Mouse (Mus musculus) adrenal gland, adult 8-10 months (tissue): ENCODE results near the gene Hmgb3. TPM values are rescaled to one million over a fixed set of nuclear protein-coding genes. Genes with fewer than 3 reads are reported as not detected.
"Not testable (repeated sequence)": the region's sequence is repeated elsewhere in the genome, so short reads cannot be mapped to it uniquely, and the experiment has no call there.

Experiments
- DNase-seq: peaks from one replicate; pipeline ENCODE4 v3.0.0; 2022
- total RNA-seq, 4 experiments: library from RNA; stranded (reverse); gene quantifications; 2 replicates each; pipeline ENCODE4 v1.2.4; 2022

Gene Hmgb3
- total RNA-seq = 100 to 1,000 TPM; 168 to 275 (median 198) TPM

GRCm38 (mm10) chrX:71555415-71556114, at the start of gene Hmgb3:
TSS of gene Hmgb3 (plus strand) at chrX:71555918.
- DNase-seq = peak; percentile 83

GRCm38 (mm10) chrX:71506591-71506990, 49.1 kb upstream of the Hmgb3 start:
- not testable (repeated sequence) for DNase-seq

GRCm38 (mm10) chrX:71519252-71519651, 36.5 kb upstream of the Hmgb3 start:
- DNase-seq = no peak

GRCm38 (mm10) chrX:71522889-71523288, 32.8 kb upstream of the Hmgb3 start:
- DNase-seq = no peak

GRCm38 (mm10) chrX:71524310-71524709, 31.4 kb upstream of the Hmgb3 start:
- no peak for DNase-seq

GRCm38 (mm10) chrX:71525593-71526299, 30.0 kb upstream of the Hmgb3 start:
- DNase-seq = no peak

- peak; percentile 80 for DNase-seq
These were observed 28.3 kb upstream of the Hmgb3 start for GRCm38 (mm10) chrX:71527461-71527860.

- DNase-seq = no peak
These were observed 27.6 kb upstream of the Hmgb3 start for GRCm38 (mm10) chrX:71528150-71528549.

- DNase-seq = peak; percentile 28
These were observed 27.1 kb upstream of the Hmgb3 start for GRCm38 (mm10) chrX:71528646-71529045.

- DNase-seq = no peak
These were observed 23.1 kb upstream of the Hmgb3 start for GRCm38 (mm10) chrX:71532635-71533034.

- no peak for DNase-seq
These were observed 21.6 kb upstream of the Hmgb3 start for GRCm38 (mm10) chrX:71534102-71534501.

GRCm38 (mm10) chrX:71537791-71538190, 17.9 kb upstream of the Hmgb3 start:
- peak; percentile 33 for DNase-seq

- peak; percentile 30 for DNase-seq
These were observed 14.8 kb upstream of the Hmgb3 start for GRCm38 (mm10) chrX:71540821-71541510.

- DNase-seq = no peak
These were observed 11.0 kb upstream of the Hmgb3 start for GRCm38 (mm10) chrX:71544731-71545130.

GRCm38 (mm10) chrX:71545163-71545562, 10.6 kb upstream of the Hmgb3 start:
- DNase-seq = no peak

GRCm38 (mm10) chrX:71556115-71556941, 610 bp downstream of the Hmgb3 start:
- DNase-seq = no peak

- no peak for DNase-seq
These were observed 1.3 kb downstream of the Hmgb3 start for GRCm38 (mm10) chrX:71556965-71557491.

- no peak for DNase-seq
These were observed 3.6 kb downstream of the Hmgb3 start for GRCm38 (mm10) chrX:71559336-71559735.

- DNase-seq = no peak
These were observed 5.1 kb downstream of the Hmgb3 start for GRCm38 (mm10) chrX:71560796-71561195.

- DNase-seq = no peak
These were observed 17.6 kb downstream of the Hmgb3 start for GRCm38 (mm10) chrX:71573132-71573900.

GRCm38 (mm10) chrX:71575550-71575949, 19.8 kb downstream of the Hmgb3 start:
- DNase-seq = no peak
